Mouse (Mus musculus) lung, postnatal 0 days (tissue): Measurements from ENCODE around the gene Sucla2. TPM values are rescaled to one million over a fixed set of nuclear protein-coding genes. Genes with fewer than 3 reads are reported as not detected.
A peak's percentile ranks its signal among the peaks of the same experiment; 100 is the strongest.
"Not testable (repeated sequence)": the region's sequence is repeated elsewhere in the genome, so short reads cannot be mapped to it uniquely, and the experiment has no call there.

ENCODE experiments used
- ATAC-seq: fragments of 200-750 bp; cut with Nextera tagmentation; 2 replicates; pipeline ENCODE4 v1.8.0; 2017; ENCODE audit warnings: moderate library complexity
- DNase-seq: peaks from one replicate; pipeline ENCODE4 v3.0.0-alpha.2; 2016; ENCODE audit warnings: low spot score
- H3K27ac ChIP-seq: fragments of 300-500 bp; sonication (generic); 2 replicates; pipeline ENCODE4 v1.5.1; 2014; ENCODE audit warnings: antibody characterized with exemption, mild to moderate bottlenecking, low read length, mixed read lengths
- H3K27me3 ChIP-seq: fragments of 300-500 bp; sonication (generic); replicated peaks from 2 replicates; pipeline ENCODE4 v1.6.1; 2014; ENCODE audit warnings: low read length, mixed read lengths; ENCODE audit not compliant: insufficient read depth
- H3K36me3 ChIP-seq: fragments of 300-500 bp; sonication (generic); 2 replicates; pipeline ENCODE4 v1.6.1; 2014; ENCODE audit warnings: low read length, mixed read lengths; ENCODE audit not compliant: insufficient read depth
- H3K4me1 ChIP-seq: fragments of 300-500 bp; sonication (generic); 2 replicates; pipeline ENCODE4 v1.6.1; 2014; ENCODE audit warnings: antibody characterized with exemption, low read depth, low read length, mixed read lengths; ENCODE audit not compliant: insufficient read depth
- H3K4me2 ChIP-seq: fragments of 300-500 bp; sonication (generic); replicated peaks from 2 replicates; pipeline ENCODE4 v1.6.1; 2014; ENCODE audit warnings: low read depth, mild to moderate bottlenecking, low read length, moderate library complexity, mixed read lengths
- H3K4me3 ChIP-seq: fragments of 300-500 bp; sonication (generic); 2 replicates; pipeline ENCODE4 v1.5.1; 2014; ENCODE audit warnings: low read depth, low read length
- H3K9ac ChIP-seq: fragments of 300-500 bp; sonication (generic); replicated peaks from 2 replicates; pipeline ENCODE4 v1.6.1; 2014; ENCODE audit warnings: low read depth, mild to moderate bottlenecking
- H3K9me3 ChIP-seq: fragments of 300-500 bp; sonication (generic); 2 replicates; pipeline ENCODE4 v1.6.1; 2016; ENCODE audit warnings: low read length, mixed read lengths
- CTCF ChIP-seq: IDR thresholded peaks from 2 replicates; pipeline ENCODE4 v1.5.1; 2016; ENCODE audit warnings: antibody characterized with exemption, mild to moderate bottlenecking
- EP300 ChIP-seq: IDR thresholded peaks from 2 replicates; pipeline ENCODE4 v1.6.1; 2016; ENCODE audit warnings: antibody characterized with exemption, mild to moderate bottlenecking, control low read depth
- WGBS: fragments of 180-500 bp; shearing (Covaris S2); extraction: QIAGEN DNeasy Blood & Tissue Kit; methylation state at CpG from one replicate; pipeline ENCODE4 v1.1.7; 2014; 5-methylcytosine and 5-hydroxymethylcytosine counted together
- polyA plus RNA-seq: library from polyadenylated mRNA; unstranded; fragments of >200 nt; fragmentation: Nextera tagmentation; extraction: Ambion mirVana; gene quantifications from 2 replicates; pipeline ENCODE4 v1.2.1, GENCODE M21; 2015

The Sucla2 gene
- polyA plus RNA-seq, 1 experiment from 2014 or later: 80.2 TPM

DNA sequence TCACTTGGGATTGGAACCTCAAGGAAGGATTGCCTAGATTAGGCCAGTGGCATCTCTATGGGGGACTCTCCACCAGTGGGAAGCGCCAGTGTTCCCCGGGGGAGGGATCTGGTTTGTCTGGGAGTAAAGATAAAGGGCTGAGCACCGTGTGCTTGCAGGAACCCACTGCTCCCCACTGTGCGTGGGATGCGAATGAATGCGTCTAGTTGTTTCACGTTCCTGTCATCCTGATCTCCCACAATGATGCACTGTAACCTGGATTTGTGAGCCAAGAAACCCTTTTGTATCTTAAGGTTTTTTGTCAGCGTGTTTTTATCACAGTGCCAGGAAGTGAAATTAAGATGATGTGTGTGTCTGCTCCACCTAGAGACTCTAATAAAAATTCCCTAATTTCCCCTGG, 25.6 kb downstream of the Sucla2 start:
- ATAC-seq: no peak
- Histone ChIP-seq H3K4me3 (no peak overlapping the region), H3K9me3 (no peaks in the 10 kb centered on the region), H3K4me2 (no peak overlapping the region), H3K27me3 (no peaks in the 10 kb centered on the region), H3K27ac (no peak overlapping the region), H3K9ac (no peak overlapping the region), H3K36me3 (no peaks in the 10 kb centered on the region), H3K4me1 (no peaks in the 10 kb centered on the region)
- no peak for DNase-seq
- WGBS: 63% methylated on average over 8 of the region's 8 CpGs
- TF ChIP-seq CTCF (no peak), EP300 (no peak)

GRCm38 (mm10) chr14:73551164-73551563, 26.0 kb downstream of the Sucla2 start:
- H3K4me3 ChIP-seq: no peak overlapping the region
- 80% methylated on average over 6 of the region's 6 CpGs for WGBS

GRCm38 (mm10) chr14:73552341-73553121, 27.4 kb downstream of the Sucla2 start:
- Histone ChIP-seq H3K4me2 (peak overlapping the region; percentile 82), H3K36me3 (no peaks in the 10 kb centered on the region), H3K27ac (peak overlapping the region; percentile 85), H3K4me3 (peak overlapping the region; percentile 99), H3K27me3 (no peaks in the 10 kb centered on the region), H3K9ac (peak overlapping the region; percentile 76), H3K4me1 (no peaks in the 10 kb centered on the region), H3K9me3 (no peaks in the 10 kb centered on the region)
- peak; percentile 97 for DNase-seq
- TF ChIP-seq CTCF (peak; percentile 2; the same call in 1 of the 2 replicates), EP300 (no peak)
- 3% methylated on average over 61 of the region's 61 CpGs for WGBS
- peak; percentile 98 for ATAC-seq

More at GRCm38 (mm10) chr14:73551164-73551563, 26.0 kb downstream of the Sucla2 start:
- TF ChIP-seq CTCF: no peak
- no peak for TF ChIP-seq EP300
- Histone ChIP-seq H3K27me3 (no peaks in the 10 kb centered on the region), H3K9me3 (no peaks in the 10 kb centered on the region), H3K27ac (no peak overlapping the region), H3K4me1 (no peaks in the 10 kb centered on the region), H3K36me3 (no peaks in the 10 kb centered on the region), H3K9ac (no peak overlapping the region), H3K4me2 (no peak overlapping the region)
- DNase-seq: no peak
- ATAC-seq: no peak

- ATAC-seq: no peak; the same call in 1 of the 2 replicates
- Histone ChIP-seq H3K4me1 (no peaks in the 10 kb centered on the region), H3K4me2 (peak overlapping the region; percentile 82), H3K9ac (peak overlapping the region; percentile 76), H3K9me3 (no peaks in the 10 kb centered on the region), H3K4me3 (peak overlapping the region; percentile 99), H3K36me3 (no peaks in the 10 kb centered on the region), H3K27ac (peak overlapping the region; percentile 85), H3K27me3 (no peaks in the 10 kb centered on the region)
- peak; percentile 9 for DNase-seq
- TF ChIP-seq CTCF (no peak), EP300 (no peak)
- 1% methylated on average over 10 of the region's 10 CpGs for WGBS
Measured at GRCm38 (mm10) chr14:73553122-73553696, 28.1 kb downstream of the Sucla2 start.

- not testable (repeated sequence) for ATAC-seq, H3K9ac ChIP-seq, H3K27ac ChIP-seq, H3K4me1 ChIP-seq, H3K9me3 ChIP-seq, H3K27me3 ChIP-seq, H3K4me3 ChIP-seq, H3K4me2 ChIP-seq, H3K36me3 ChIP-seq
- peak; percentile 13 for DNase-seq
- WGBS: 83% methylated on average over 4 of the region's 4 CpGs
- 0 out of 2 replicates have a peak, but pooled peaks have one; percentile 21 for TF ChIP-seq CTCF
Measured at GRCm38 (mm10) chr14:73569831-73570230, 44.7 kb downstream of the Sucla2 start.

GRCm38 (mm10) chr14:73571143-73571542, 46.0 kb downstream of the Sucla2 start:
- 93% methylated on average over 4 of the region's 4 CpGs for WGBS
- no peak overlapping the region for H3K27ac ChIP-seq
- no peak overlapping the region for H3K4me3 ChIP-seq
- no peaks in the 10 kb centered on the region for H3K4me1 ChIP-seq
- H3K9ac ChIP-seq: no peak overlapping the region
- DNase-seq (no peak), ATAC-seq (no peak)
- no peaks in the 10 kb centered on the region for H3K9me3 ChIP-seq
- 0 out of 2 replicates have a peak, but pooled peaks cover 2% of the 10 kb centered on the region for H3K36me3 ChIP-seq
- H3K27me3 ChIP-seq: no peaks in the 10 kb centered on the region
- no peak for TF ChIP-seq EP300
- H3K4me2 ChIP-seq: no peak overlapping the region
